Mouse (Mus musculus): ENCODE measurements around the gene Rbms3.

GRCm38 (mm10) chr9:117243365-117243764 is 386.3 kb downstream of the Rbms3 start:
- no peak for TF ChIP-seq CTCF (IDR thresholded peaks at IDR 0.05; ENCODE audit: extremely low read depth, insufficient read depth, low read length)
- no peak for TF ChIP-seq POLR2A (IDR thresholded peaks at IDR 0.05; ENCODE audit: extremely low read depth, insufficient read depth, low read length)

Data from cortical plate, adult 2 months (tissue).